Mouse (Mus musculus) stomach, postnatal 0 days (tissue): Measurements from ENCODE around the gene Cacna1a. TPM values are rescaled to one million over a fixed set of nuclear protein-coding genes. Genes with fewer than 3 reads are reported as not detected.
A peak's percentile ranks its signal among the peaks of the same experiment; 100 is the strongest.

Experiments
- ATAC-seq: fragments of 200-750 bp; cut with Nextera tagmentation; 2 replicates; pipeline ENCODE4 v1.8.0; 2017; ENCODE audit not compliant: low FRiP score, low TSS enrichment
- DNase-seq: peaks from one replicate; pipeline ENCODE4 v3.0.0-alpha.2; 2016; ENCODE audit warnings: low spot score
- H3K27ac ChIP-seq: fragments of 300-500 bp; sonication (generic); replicated peaks from 2 replicates; pipeline ENCODE4 v1.5.1; 2014; ENCODE audit warnings: mild to moderate bottlenecking, control low read depth
- H3K27me3 ChIP-seq: fragments of 300-500 bp; sonication (generic); 2 replicates; pipeline ENCODE4 v1.6.1; 2014; ENCODE audit warnings: low read length; ENCODE audit not compliant: control insufficient read depth, insufficient read depth
- H3K36me3 ChIP-seq: fragments of 300-500 bp; sonication (generic); 2 replicates; pipeline ENCODE4 v1.6.1; 2014; ENCODE audit warnings: low read length, mixed read lengths; ENCODE audit not compliant: control insufficient read depth, insufficient read depth
- H3K4me1 ChIP-seq: fragments of 300-500 bp; sonication (generic); replicated peaks from 2 replicates; pipeline ENCODE4 v1.6.1; 2014; ENCODE audit warnings: antibody characterized with exemption; ENCODE audit not compliant: control insufficient read depth, insufficient read depth
- H3K4me2 ChIP-seq: fragments of 300-500 bp; sonication (generic); replicated peaks from 2 replicates; pipeline ENCODE4 v1.6.1; 2014; ENCODE audit warnings: low read depth, mild to moderate bottlenecking, control low read depth, moderate library complexity
- H3K4me3 ChIP-seq: fragments of 300-500 bp; sonication (generic); 2 replicates; pipeline ENCODE4 v1.5.1; 2014; ENCODE audit warnings: low read depth, low read length, control low read depth
- H3K9ac ChIP-seq: fragments of 300-500 bp; sonication (generic); 2 replicates; pipeline ENCODE4 v1.6.1; 2014; ENCODE audit warnings: mild to moderate bottlenecking, low read length, control low read depth, mixed read lengths
- H3K9me3 ChIP-seq: fragments of 300-500 bp; sonication (generic); 2 replicates; pipeline ENCODE4 v1.6.1; 2016; ENCODE audit warnings: low read length; ENCODE audit not compliant: control insufficient read depth
- CTCF ChIP-seq: IDR thresholded peaks from 2 replicates; pipeline ENCODE4 v1.5.1; 2016; ENCODE audit warnings: antibody characterized with exemption, low read depth, mild to moderate bottlenecking, moderate library complexity
- EP300 ChIP-seq: optimal IDR thresholded peaks from 2 replicates; pipeline ENCODE3; 2016; ENCODE audit warnings: antibody characterized with exemption
- WGBS: fragments of 180-500 bp; shearing (Covaris S2); extraction: QIAGEN DNeasy Blood & Tissue Kit; methylation state at CpG from one replicate; pipeline ENCODE4 v1.1.7; 2014; 5-methylcytosine and 5-hydroxymethylcytosine counted together
- polyA plus RNA-seq: library from polyadenylated mRNA; unstranded; fragments of >200 nt; fragmentation: Nextera tagmentation; extraction: Ambion mirVana; gene quantifications from 2 replicates; pipeline ENCODE4 v1.2.1, GENCODE M21; 2015

The Cacna1a gene
- polyA plus RNA-seq, 1 experiment from 2014 or later, result 2.9 TPM

DNA sequence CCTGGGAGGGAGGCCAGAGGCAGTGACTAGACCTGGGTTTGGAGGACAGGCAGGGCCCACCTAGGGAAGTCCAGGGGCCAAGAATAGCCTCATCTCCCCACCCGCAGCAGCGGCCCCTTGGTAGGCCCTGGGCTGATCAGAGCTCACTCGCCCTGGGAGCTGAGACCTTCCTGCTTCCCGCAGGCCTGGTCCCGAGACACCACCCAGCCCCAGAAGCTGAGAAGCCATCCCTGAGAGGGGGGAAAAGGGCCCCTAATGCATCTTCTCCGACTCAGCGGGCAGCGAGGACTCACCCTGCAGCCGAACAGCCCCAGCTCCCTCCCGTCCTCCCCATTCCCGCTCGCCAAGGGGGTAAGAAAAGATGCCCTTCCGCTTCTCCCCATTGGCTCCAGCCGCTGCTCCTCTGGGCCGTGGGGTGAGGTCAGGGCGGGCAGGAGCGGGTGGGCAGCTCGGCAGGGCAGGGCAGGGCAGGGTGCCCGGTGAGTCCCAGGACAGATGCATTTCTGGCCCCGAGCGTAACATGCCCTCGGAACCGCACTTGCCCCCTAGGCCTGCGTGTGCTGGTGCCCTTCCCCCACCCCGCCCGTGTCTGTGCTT, 212.2 kb downstream of the Cacna1a start:
- Histone ChIP-seq H3K4me3 (peak overlapping the region; percentile 15; the same call in 1 of the 2 replicates), H3K36me3 (no peaks in the 10 kb centered on the region), H3K4me2 (peak overlapping the region; percentile 55), H3K9ac (peak overlapping the region; percentile 43; the same call in 1 of the 2 replicates), H3K27ac (no peak overlapping the region), H3K4me1 (peaks cover 4% of the 10 kb centered on the region; the same call in 1 of the 2 replicates), H3K9me3 (no peaks in the 10 kb centered on the region), H3K27me3 (no peaks in the 10 kb centered on the region)
- TF ChIP-seq EP300, result no peak
- no peak for TF ChIP-seq CTCF
- DNase-seq (no peak), ATAC-seq (no peak)
- 23% methylated on average over 26 of the region's 26 CpGs for WGBS

DNA sequence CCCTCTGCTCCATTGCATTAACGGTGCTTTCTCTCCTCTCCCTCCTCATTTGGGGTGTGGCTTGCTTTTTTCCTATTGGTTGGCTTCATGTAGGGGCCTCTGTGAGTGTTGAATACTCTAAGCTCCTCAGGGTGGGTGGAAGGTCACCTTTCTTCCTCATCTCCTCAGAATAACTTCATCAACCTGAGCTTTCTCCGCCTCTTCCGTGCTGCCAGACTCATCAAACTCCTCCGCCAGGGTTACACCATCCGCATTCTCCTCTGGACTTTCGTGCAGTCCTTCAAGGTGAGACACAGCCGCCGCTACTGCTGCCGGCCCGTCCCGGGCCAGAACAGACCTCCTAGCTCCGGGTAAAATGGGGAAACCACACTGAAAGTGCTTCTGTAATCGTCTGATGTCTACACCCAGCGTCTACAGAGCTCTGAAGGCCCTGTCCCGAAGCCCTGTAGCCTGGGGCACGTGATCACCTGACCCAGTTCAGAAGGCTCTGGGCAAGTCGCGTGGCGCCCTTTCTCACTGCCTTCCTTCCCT, 213.0 kb downstream of the Cacna1a start:
- H3K9me3 ChIP-seq, result no peaks in the 10 kb centered on the region
- 5% methylated on average over 19 of the region's 19 CpGs for WGBS
- ATAC-seq (peak; percentile 44; the same call in 1 of the 2 replicates), DNase-seq (no peak)
- H3K27me3 ChIP-seq, result no peaks in the 10 kb centered on the region
- H3K4me1 ChIP-seq, result peaks cover 4% of the 10 kb centered on the region; the same call in 1 of the 2 replicates
- TF ChIP-seq CTCF (no peak), EP300 (no peak)
- peak overlapping the region; percentile 55 for H3K4me2 ChIP-seq
- H3K9ac ChIP-seq, result 0 out of 2 replicates have a peak overlapping the region, but pooled peaks have one; percentile 45
- no peak overlapping the region for H3K27ac ChIP-seq
- no peaks in the 10 kb centered on the region for H3K36me3 ChIP-seq
- peak overlapping the region; percentile 24; the same call in 1 of the 2 replicates for H3K4me3 ChIP-seq

DNA sequence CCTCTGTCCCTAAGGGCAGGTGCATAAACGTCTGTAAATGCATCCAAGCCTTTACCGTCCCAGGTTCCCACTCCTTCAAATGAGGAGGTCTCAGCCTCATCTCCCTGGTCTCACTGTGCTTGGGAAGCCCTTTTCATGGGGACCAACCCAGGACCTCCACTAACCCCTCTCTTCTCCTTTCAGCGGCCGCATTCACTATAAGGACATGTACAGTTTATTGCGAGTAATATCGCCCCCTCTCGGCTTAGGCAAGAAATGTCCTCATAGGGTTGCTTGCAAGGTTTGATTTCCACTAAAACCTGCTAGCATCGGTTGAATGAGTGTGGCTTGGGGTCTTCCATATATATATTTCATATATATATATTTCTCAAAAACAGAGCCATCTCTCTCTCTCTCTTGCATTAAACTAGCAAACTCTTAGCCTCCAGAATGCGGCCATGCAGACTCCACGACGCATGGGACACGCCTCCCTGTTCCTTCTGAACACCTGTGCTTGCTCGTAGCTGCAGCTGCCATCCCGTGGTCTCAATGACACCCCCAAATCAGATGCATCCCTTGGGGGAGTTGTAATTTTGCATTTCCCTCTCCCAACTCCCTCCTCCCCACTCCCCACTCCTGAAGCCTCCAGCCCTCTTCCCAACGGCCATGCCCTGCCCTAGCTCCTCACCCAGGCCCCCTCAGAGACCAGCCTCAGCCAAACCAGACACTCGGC, 226.4 kb downstream of the Cacna1a start:
- H3K36me3 ChIP-seq, result no peaks in the 10 kb centered on the region
- DNase-seq (peak; percentile 33), ATAC-seq (no peak)
- H3K9ac ChIP-seq, result no peak overlapping the region
- no peak overlapping the region for H3K4me2 ChIP-seq
- H3K4me1 ChIP-seq, result no peaks in the 10 kb centered on the region
- 43% methylated on average over 16 of the region's 16 CpGs for WGBS
- no peak overlapping the region for H3K27ac ChIP-seq
- no peaks in the 10 kb centered on the region for H3K9me3 ChIP-seq
- H3K4me3 ChIP-seq, result no peak overlapping the region
- TF ChIP-seq EP300 (no peak), CTCF (peak; percentile 68)
- H3K27me3 ChIP-seq, result no peaks in the 10 kb centered on the region

DNA sequence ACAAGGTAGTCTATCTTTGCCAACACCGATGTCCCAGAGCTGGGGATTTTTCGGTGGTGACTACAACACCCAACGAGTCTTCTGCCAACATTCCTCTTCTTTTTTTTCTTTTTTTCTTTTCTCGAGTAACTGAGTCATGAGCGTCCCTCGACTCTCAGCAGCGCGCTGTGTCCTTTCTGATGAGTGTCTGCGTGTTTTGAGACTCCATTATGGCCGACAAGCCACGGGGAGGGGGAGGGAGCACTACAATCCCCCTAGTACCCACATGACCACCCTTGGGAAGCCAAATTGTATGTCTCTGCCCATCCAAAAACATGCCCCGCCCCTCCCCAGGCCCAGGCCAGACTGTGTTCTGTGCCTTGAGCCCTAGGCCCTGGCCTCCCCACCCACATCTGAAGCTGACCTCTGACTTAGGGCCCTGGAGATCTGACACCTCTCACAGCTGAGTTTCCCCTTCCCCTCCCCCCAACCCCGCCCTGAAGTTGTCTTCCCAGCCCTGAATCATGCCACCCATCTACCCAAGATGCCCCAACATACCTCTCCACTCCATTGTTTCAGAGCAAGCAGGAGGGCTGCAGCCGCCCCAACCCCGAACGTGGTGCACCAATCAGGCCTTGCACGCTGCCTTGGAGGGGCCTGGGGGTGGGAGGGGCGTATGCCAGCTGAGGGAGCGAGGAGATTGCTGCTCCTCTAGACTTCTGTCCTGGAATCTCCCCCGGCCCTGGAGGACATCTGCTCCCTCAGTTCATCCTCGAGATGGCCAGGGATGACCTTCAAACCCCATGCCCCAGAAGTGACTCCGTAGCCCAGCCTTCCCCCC, 227.6 kb downstream of the Cacna1a start:
- H3K9ac ChIP-seq, result no peak overlapping the region
- DNase-seq (no peak), ATAC-seq (peak; percentile 28; the same call in 1 of the 2 replicates)
- TF ChIP-seq EP300, result no peak
- no peak for TF ChIP-seq CTCF
- no peak overlapping the region for H3K4me2 ChIP-seq
- no peaks in the 10 kb centered on the region for H3K27me3 ChIP-seq
- no peak overlapping the region for H3K4me3 ChIP-seq
- no peaks in the 10 kb centered on the region for H3K4me1 ChIP-seq
- H3K9me3 ChIP-seq, result no peaks in the 10 kb centered on the region
- H3K36me3 ChIP-seq, result no peaks in the 10 kb centered on the region
- H3K27ac ChIP-seq, result no peak overlapping the region
- 46% methylated on average over 22 of the region's 22 CpGs for WGBS

DNA sequence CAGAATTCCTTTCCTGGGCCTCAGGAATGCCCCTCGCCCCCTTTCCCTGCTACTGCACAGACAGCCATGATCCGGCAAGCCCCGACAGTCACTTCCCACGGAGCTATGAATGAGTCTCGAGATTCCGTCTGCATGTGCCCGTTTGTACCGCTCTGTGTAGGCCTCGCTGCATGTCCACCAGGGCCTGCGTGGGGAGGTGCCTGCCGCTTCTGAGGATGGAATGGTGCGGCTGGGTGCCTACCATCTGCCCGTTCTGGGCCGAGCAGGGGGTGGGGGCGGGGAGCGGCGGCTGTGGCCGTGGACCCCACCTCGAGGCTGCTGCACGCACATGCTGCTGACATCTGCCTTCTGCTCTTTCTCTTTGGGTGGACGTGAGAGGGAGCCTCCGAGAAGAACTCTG, 228.8 kb downstream of the Cacna1a start:
- no peak overlapping the region for H3K4me3 ChIP-seq
- H3K27ac ChIP-seq, result no peak overlapping the region
- no peak for TF ChIP-seq CTCF
- no peak for TF ChIP-seq EP300
- no peak overlapping the region for H3K9ac ChIP-seq
- no peak overlapping the region for H3K4me2 ChIP-seq
- no peaks in the 10 kb centered on the region for H3K36me3 ChIP-seq
- H3K27me3 ChIP-seq, result no peaks in the 10 kb centered on the region
- ATAC-seq, result no peak
- DNase-seq, result no peak
- no peaks in the 10 kb centered on the region for H3K9me3 ChIP-seq
- WGBS, result 62% methylated on average over 17 of the region's 22 CpGs
- H3K4me1 ChIP-seq, result no peaks in the 10 kb centered on the region
